Mouse (Mus musculus) hindbrain, embryonic 12.5 days (tissue): ENCODE measurements around the gene Vmn1r222. TPM values are rescaled to one million over a fixed set of nuclear protein-coding genes. Genes with fewer than 3 reads are reported as not detected.

Source experiments
- ATAC-seq: fragments of 200-750 bp; cut with Nextera tagmentation; 2 replicates; pipeline ENCODE4 v1.8.0; 2017; ENCODE audit warnings: moderate TSS enrichment; ENCODE audit not compliant: low FRiP score
- H3K27ac ChIP-seq: fragments of 300-500 bp; sonication (generic); 2 replicates; pipeline ENCODE4 v1.5.1; 2016; ENCODE audit warnings: mild to moderate bottlenecking
- H3K27me3 ChIP-seq: fragments of 300-500 bp; sonication (generic); 2 replicates; pipeline ENCODE4 v1.6.1; 2016; ENCODE audit warnings: mild to moderate bottlenecking
- H3K36me3 ChIP-seq: fragments of 300-500 bp; sonication (generic); 2 replicates; pipeline ENCODE4 v1.6.1; 2016; ENCODE audit warnings: mild to moderate bottlenecking
- H3K4me1 ChIP-seq: fragments of 300-500 bp; sonication (generic); 2 replicates; pipeline ENCODE4 v1.6.1; 2016
- H3K4me2 ChIP-seq: fragments of 300-500 bp; sonication (generic); replicated peaks from 2 replicates; pipeline ENCODE4 v1.6.1; 2016; ENCODE audit warnings: mild to moderate bottlenecking
- H3K4me3 ChIP-seq: fragments of 300-500 bp; sonication (generic); 2 replicates; pipeline ENCODE4 v1.5.1; 2016; ENCODE audit warnings: mild to moderate bottlenecking
- H3K9ac ChIP-seq: fragments of 300-500 bp; sonication (generic); 2 replicates; pipeline ENCODE4 v1.6.1; 2016; ENCODE audit warnings: mild to moderate bottlenecking, moderate library complexity
- H3K9me3 ChIP-seq: fragments of 300-500 bp; sonication (generic); replicated peaks from 2 replicates; pipeline ENCODE4 v1.6.1; 2016; ENCODE audit warnings: mild to moderate bottlenecking
- WGBS: fragments of 180-500 bp; shearing (Covaris S2); methylation state at CpG from one replicate; pipeline ENCODE4 v1.1.7; 2016; 5-methylcytosine and 5-hydroxymethylcytosine counted together
- polyA plus RNA-seq: library from polyadenylated mRNA; unstranded; fragments of >200 nt; fragmentation: Nextera tagmentation; extraction: Ambion mirVana; gene quantifications from 2 replicates; pipeline ENCODE4 v1.2.1, GENCODE M21; 2016

The Vmn1r222 gene
- polyA plus RNA-seq, 1 experiment from 2014 or later = not detected

GRCm38 (mm10) chr13:23187875-23188274, 47.9 kb downstream of the Vmn1r222 start, which contains the start of gene Vmn1r220:
Vmn1r220 (minus strand) TSS chr13:23187975.
- Histone ChIP-seq H3K9ac (no peak within 1 kb of the TSS), H3K9me3 (no peaks in the 10 kb centered on the region), H3K4me1 (no peaks in the 10 kb centered on the region), H3K4me3 (no peak within 1 kb of the TSS), H3K27ac (no peak within 1 kb of the TSS), H3K4me2 (no peak within 1 kb of the TSS), H3K27me3 (no peaks in the 10 kb centered on the region), H3K36me3 (no peaks in the 10 kb centered on the region)
- WGBS = 82% methylated on average over 2 of the region's 2 CpGs
- ATAC-seq = no peak

Other genes starting within 250 kb of the Vmn1r222 start
- not detected in 2 replicates for gene Vmn1r213, start 228.3 kb downstream of the Vmn1r222 start, polyA plus RNA-seq
- gene Vmn1r214, start 205.5 kb downstream of the Vmn1r222 start, polyA plus RNA-seq = not detected in 2 replicates
- gene Vmn1r215, start 167.9 kb downstream of the Vmn1r222 start, polyA plus RNA-seq = not detected in 2 replicates
- not detected in 2 replicates for gene Vmn1r217, start 117.7 kb downstream of the Vmn1r222 start, polyA plus RNA-seq
- not detected in 2 replicates for gene Vmn1r218, start 102.8 kb downstream of the Vmn1r222 start, polyA plus RNA-seq
- gene Vmn1r219, start 76.6 kb downstream of the Vmn1r222 start, polyA plus RNA-seq = not detected in 2 replicates
- gene Vmn1r220, start 48.0 kb downstream of the Vmn1r222 start, polyA plus RNA-seq = not detected in 2 replicates
- gene Vmn1r221, start 21.8 kb downstream of the Vmn1r222 start, polyA plus RNA-seq = not detected in 2 replicates
- not detected in 2 replicates for gene Vmn1r223, start 11.2 kb upstream of the Vmn1r222 start, polyA plus RNA-seq
- gene Zfp322a, start 133.3 kb upstream of the Vmn1r222 start, polyA plus RNA-seq = 58.9 and 63.2 TPM in 2 replicates
- gene Abt1, start 187.9 kb upstream of the Vmn1r222 start, polyA plus RNA-seq = 11.6 and 12.0 TPM in 2 replicates
- gene Btn1a1, start 230.0 kb upstream of the Vmn1r222 start, polyA plus RNA-seq = 0.12 TPM in 1 of 2 replicates, not detected in the other